Mouse (Mus musculus) lung, postnatal 0 days (tissue): ENCODE results near the gene Stat2. TPM values are rescaled to one million over a fixed set of nuclear protein-coding genes. Genes with fewer than 3 reads are reported as not detected.

Source experiments
- ATAC-seq: fragments of 200-750 bp; cut with Nextera tagmentation; 2 replicates; pipeline ENCODE4 v1.8.0; 2017; ENCODE audit warnings: moderate library complexity
- DNase-seq: peaks from one replicate; pipeline ENCODE4 v3.0.0-alpha.2; 2016; ENCODE audit warnings: low spot score
- H3K27ac ChIP-seq: fragments of 300-500 bp; sonication (generic); 2 replicates; pipeline ENCODE4 v1.5.1; 2014; ENCODE audit warnings: antibody characterized with exemption, mild to moderate bottlenecking, low read length, mixed read lengths
- H3K27me3 ChIP-seq: fragments of 300-500 bp; sonication (generic); replicated peaks from 2 replicates; pipeline ENCODE4 v1.6.1; 2014; ENCODE audit warnings: low read length, mixed read lengths; ENCODE audit not compliant: insufficient read depth
- H3K36me3 ChIP-seq: fragments of 300-500 bp; sonication (generic); 2 replicates; pipeline ENCODE4 v1.6.1; 2014; ENCODE audit warnings: low read length, mixed read lengths; ENCODE audit not compliant: insufficient read depth
- H3K4me1 ChIP-seq: fragments of 300-500 bp; sonication (generic); 2 replicates; pipeline ENCODE4 v1.6.1; 2014; ENCODE audit warnings: antibody characterized with exemption, low read depth, low read length, mixed read lengths; ENCODE audit not compliant: insufficient read depth
- H3K4me2 ChIP-seq: fragments of 300-500 bp; sonication (generic); replicated peaks from 2 replicates; pipeline ENCODE4 v1.6.1; 2014; ENCODE audit warnings: low read depth, mild to moderate bottlenecking, low read length, moderate library complexity, mixed read lengths
- H3K4me3 ChIP-seq: fragments of 300-500 bp; sonication (generic); 2 replicates; pipeline ENCODE4 v1.5.1; 2014; ENCODE audit warnings: low read depth, low read length
- H3K9ac ChIP-seq: fragments of 300-500 bp; sonication (generic); replicated peaks from 2 replicates; pipeline ENCODE4 v1.6.1; 2014; ENCODE audit warnings: low read depth, mild to moderate bottlenecking
- H3K9me3 ChIP-seq: fragments of 300-500 bp; sonication (generic); 2 replicates; pipeline ENCODE4 v1.6.1; 2016; ENCODE audit warnings: low read length, mixed read lengths
- CTCF ChIP-seq: IDR thresholded peaks from 2 replicates; pipeline ENCODE4 v1.5.1; 2016; ENCODE audit warnings: antibody characterized with exemption, mild to moderate bottlenecking
- EP300 ChIP-seq: IDR thresholded peaks from 2 replicates; pipeline ENCODE4 v1.6.1; 2016; ENCODE audit warnings: antibody characterized with exemption, mild to moderate bottlenecking, control low read depth
- WGBS: fragments of 180-500 bp; shearing (Covaris S2); extraction: QIAGEN DNeasy Blood & Tissue Kit; methylation state at CpG from one replicate; pipeline ENCODE4 v1.1.7; 2014; 5-methylcytosine and 5-hydroxymethylcytosine counted together
- polyA plus RNA-seq: library from polyadenylated mRNA; unstranded; fragments of >200 nt; fragmentation: Nextera tagmentation; extraction: Ambion mirVana; gene quantifications from 2 replicates; pipeline ENCODE4 v1.2.1, GENCODE M21; 2015

Gene Stat2
- polyA plus RNA-seq: 11.8 and 13.4 TPM in 2 replicates

DNA sequence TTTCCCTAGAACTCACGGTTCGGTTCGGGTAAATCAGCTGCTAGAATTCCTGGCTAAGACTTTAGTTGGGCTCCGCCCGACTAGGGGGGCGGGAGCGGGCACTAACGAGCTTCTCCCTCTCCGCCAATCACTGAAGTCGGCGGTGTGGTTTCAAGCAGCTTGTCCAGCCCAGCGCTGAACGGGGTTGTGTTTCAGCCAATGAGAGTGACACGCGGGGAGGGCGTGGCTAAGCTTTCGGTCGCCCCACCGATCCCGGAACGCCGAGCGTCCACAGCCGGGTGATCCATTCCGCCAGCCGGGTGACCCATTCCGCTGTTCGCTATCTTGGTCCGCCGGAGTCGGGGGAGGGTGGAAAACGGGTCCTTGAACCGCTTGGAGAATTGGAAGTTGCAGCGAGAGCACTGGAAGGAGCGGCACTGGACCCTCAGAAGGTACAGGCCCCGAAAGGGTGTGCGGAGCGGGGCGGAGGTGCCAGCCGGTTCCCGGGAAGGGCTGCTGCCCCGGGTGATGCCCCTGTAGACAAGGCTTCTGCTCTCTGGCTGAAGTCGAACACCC, at the start of gene Stat2:
Gene Stat2 (plus strand): TSS at position 273 of the 555 bp plus-strand sequence.
- H3K27me3 ChIP-seq: no peaks in the 10 kb centered on the region
- TF ChIP-seq EP300 (0 out of 2 replicates have a peak, but pooled peaks have one; percentile 30), CTCF (no peak)
- under 1% methylated on average over 43 of the region's 43 CpGs for WGBS
- peak within 1 kb of the TSS; percentile 86 for H3K27ac ChIP-seq
- H3K9ac ChIP-seq: peak within 1 kb of the TSS; percentile 66
- H3K36me3 ChIP-seq: no peaks in the 10 kb centered on the region
- H3K4me3 ChIP-seq: peak within 1 kb of the TSS; percentile 65
- H3K4me2 ChIP-seq: peak within 1 kb of the TSS; percentile 58
- H3K9me3 ChIP-seq: no peaks in the 10 kb centered on the region
- DNase-seq (peak; percentile 99), ATAC-seq (peak; percentile 100)
- no peaks in the 10 kb centered on the region; the same call in 1 of the 2 replicates for H3K4me1 ChIP-seq

DNA sequence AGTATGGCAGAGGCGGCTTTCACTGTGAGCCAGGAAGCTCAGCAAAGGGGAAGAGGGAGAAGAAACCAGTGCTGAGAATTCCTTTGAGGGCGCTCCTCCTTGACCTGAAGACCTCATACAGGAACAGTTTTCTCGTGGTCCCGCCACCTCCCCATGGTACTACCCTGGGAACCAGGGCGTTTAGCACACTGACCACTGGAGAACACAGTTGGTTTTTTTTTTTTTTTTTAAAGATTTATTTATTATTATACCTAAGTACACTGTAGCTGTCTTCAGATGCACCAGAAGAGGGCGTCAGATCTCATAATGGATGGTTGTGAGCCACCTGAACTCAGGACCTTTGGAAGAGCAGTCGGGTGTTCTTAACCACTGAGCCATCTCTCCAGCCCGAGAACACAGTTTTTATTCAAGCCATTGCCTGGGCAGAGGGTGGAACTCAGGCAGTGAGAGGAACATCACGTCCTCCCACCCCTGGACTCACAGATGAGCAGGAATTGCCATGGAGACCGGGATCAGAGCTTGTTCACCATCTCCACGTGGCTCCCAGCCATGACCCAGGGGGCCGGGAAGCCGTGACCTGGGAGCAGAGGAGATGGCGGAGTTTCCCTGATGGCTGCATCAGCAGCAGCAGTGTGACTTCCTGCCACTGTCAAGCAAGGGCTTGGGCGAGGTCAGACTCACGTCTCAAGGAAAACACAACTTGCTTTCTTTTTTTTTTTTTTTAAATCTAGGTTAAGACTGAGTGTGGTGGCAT, 48.6 kb upstream of the Stat2 start:
- 49% methylated on average over 16 of the region's 16 CpGs for WGBS
- no peaks in the 10 kb centered on the region for H3K27me3 ChIP-seq
- no peak overlapping the region for H3K9ac ChIP-seq
- no peak overlapping the region for H3K4me3 ChIP-seq
- no peak overlapping the region for H3K4me2 ChIP-seq
- H3K4me1 ChIP-seq: no peaks in the 10 kb centered on the region
- H3K27ac ChIP-seq: no peak overlapping the region
- TF ChIP-seq CTCF (no peak), EP300 (no peak)
- H3K9me3 ChIP-seq: no peaks in the 10 kb centered on the region
- ATAC-seq (no peak), DNase-seq (no peak)
- no peaks in the 10 kb centered on the region for H3K36me3 ChIP-seq

DNA sequence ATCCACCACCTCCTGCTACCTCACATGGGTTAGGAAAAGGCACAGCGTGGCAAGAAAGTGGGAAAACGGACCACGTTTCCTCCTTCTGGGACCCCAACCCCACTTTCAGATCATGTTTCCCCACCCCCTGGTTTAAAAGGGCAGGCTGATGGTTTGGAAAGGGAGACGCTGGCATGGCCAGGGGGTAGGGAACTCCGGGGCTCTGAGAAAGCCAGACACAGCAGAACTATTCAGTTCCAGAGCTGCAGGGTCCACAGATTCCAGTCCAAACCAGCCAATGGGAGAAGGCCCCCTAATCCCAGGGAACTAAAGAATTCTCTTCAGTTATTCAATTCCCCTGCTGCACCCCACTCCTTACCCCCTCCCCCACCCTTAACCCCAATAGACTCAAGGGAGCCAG, 45.3 kb upstream of the Stat2 start:
- WGBS: 56% methylated on average over 5 of the region's 5 CpGs
- H3K9me3 ChIP-seq: no peaks in the 10 kb centered on the region
- no peak overlapping the region for H3K4me2 ChIP-seq
- no peak overlapping the region for H3K9ac ChIP-seq
- H3K27me3 ChIP-seq: no peaks in the 10 kb centered on the region
- no peaks in the 10 kb centered on the region for H3K4me1 ChIP-seq
- DNase-seq (no peak), ATAC-seq (no peak)
- H3K36me3 ChIP-seq: no peaks in the 10 kb centered on the region
- H3K4me3 ChIP-seq: no peak overlapping the region
- no peak for TF ChIP-seq EP300
- TF ChIP-seq CTCF: no peak
- H3K27ac ChIP-seq: no peak overlapping the region

DNA sequence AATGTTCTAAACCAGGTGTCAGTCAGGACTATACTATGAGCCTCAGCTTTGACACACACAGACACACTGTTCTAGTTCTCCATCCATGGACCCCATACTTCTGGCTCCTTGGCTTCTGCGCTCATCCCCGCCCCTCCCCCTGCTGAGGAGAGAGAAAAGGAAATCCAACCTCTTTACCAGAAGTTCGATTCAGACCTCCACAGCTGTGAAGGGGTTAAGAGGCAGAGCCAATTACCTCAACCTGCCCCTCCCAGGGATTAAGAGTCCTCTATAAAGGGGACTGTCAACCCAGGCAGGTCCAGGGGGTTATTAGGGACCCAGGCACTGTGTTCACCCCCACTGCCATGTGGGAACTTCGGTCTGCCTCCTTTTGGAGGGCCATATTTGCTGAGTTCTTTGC, 44.8 kb upstream of the Stat2 start, which contains the start of gene Mip:
Gene Mip (plus strand): TSS at position 301 of the 400 bp plus-strand sequence.
- no peaks in the 10 kb centered on the region for H3K4me1 ChIP-seq
- ATAC-seq: no peak

DNA sequence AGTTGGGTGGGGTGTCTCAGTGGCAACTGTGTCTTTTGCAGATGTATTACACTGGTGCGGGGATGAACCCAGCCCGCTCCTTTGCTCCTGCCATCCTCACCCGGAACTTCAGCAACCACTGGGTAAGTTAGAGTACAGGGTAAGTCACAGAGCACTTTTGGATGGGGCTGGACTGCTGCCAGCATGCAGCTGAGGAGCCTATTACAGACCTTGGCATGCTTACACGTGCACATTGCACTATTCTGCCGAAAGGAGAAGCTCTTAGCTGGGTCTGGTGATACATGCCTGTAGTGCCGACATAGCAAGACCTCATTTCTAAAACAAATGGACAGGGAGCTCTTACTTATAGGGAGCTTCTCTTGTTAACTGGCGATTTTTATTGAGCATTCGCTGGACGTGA, 42.8 kb upstream of the Stat2 start:
- no peak overlapping the region for H3K9ac ChIP-seq
- no peak overlapping the region for H3K4me3 ChIP-seq
- 63% methylated on average over 9 of the region's 9 CpGs for WGBS
- no peak overlapping the region for H3K4me2 ChIP-seq
- H3K27ac ChIP-seq: no peak overlapping the region
- H3K4me1 ChIP-seq: no peaks in the 10 kb centered on the region
- TF ChIP-seq EP300: no peak
- no peak for TF ChIP-seq CTCF
- DNase-seq (no peak), ATAC-seq (no peak)
- no peaks in the 10 kb centered on the region for H3K36me3 ChIP-seq
- H3K27me3 ChIP-seq: no peaks in the 10 kb centered on the region
- no peaks in the 10 kb centered on the region for H3K9me3 ChIP-seq

More for the DNA sequence above, 44.8 kb upstream of the Stat2 start, which contains the start of gene Mip:
- Histone ChIP-seq H3K9me3 (no peaks in the 10 kb centered on the region), H3K27ac (no peak within 1 kb of the TSS), H3K27me3 (no peaks in the 10 kb centered on the region), H3K36me3 (no peaks in the 10 kb centered on the region), H3K4me3 (no peak within 1 kb of the TSS), H3K9ac (no peak within 1 kb of the TSS), H3K4me2 (no peak within 1 kb of the TSS)
- 53% methylated on average over 4 of the region's 4 CpGs for whole genome bisulfite sequencing
- TF ChIP-seq EP300: no peak
- TF ChIP-seq CTCF: no peak
- DNase-seq: no peak

DNA sequence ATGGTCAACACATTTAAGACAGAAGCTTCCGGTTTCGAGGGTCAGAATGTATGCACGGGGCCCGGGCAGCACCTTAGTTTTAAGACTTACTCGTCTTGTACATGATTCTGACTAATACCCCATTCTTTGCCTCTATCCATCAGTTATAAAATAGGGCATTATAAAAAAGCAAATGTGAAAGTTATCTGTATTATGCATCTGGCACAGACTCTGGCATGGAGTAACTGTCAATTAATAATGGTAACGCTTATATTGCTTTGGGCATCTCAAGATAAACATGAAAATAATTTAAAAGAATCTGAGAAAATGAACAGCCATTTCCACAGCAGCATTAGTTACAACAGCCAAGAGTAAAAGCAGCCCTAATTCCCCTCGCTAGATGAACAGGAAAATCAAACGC, 42.4 kb upstream of the Stat2 start:
- no peak overlapping the region for H3K9ac ChIP-seq
- 85% methylated on average over 8 of the region's 8 CpGs for WGBS

More for the DNA sequence above, 42.4 kb upstream of the Stat2 start:
- no peaks in the 10 kb centered on the region for H3K27me3 ChIP-seq
- no peak overlapping the region for H3K4me2 ChIP-seq
- TF ChIP-seq CTCF (no peak), EP300 (no peak)
- DNase-seq: no peak
- ATAC-seq: no peak
- H3K27ac ChIP-seq: no peak overlapping the region
- H3K9me3 ChIP-seq: no peaks in the 10 kb centered on the region
- H3K4me3 ChIP-seq: no peak overlapping the region
- no peaks in the 10 kb centered on the region for H3K36me3 ChIP-seq
- H3K4me1 ChIP-seq: no peaks in the 10 kb centered on the region
